Mouse (Mus musculus) heart, embryonic 13.5 days (tissue): Measurements from ENCODE around the gene Vmn2r94. TPM values are rescaled to one million over a fixed set of nuclear protein-coding genes. Genes with fewer than 3 reads are reported as not detected.

Source experiments
- ATAC-seq: fragments of 200-750 bp; cut with Nextera tagmentation; 2 replicates; pipeline ENCODE4 v1.8.0; 2017; ENCODE audit warnings: moderate TSS enrichment; ENCODE audit not compliant: insufficient number of reproducible peaks, low FRiP score, low TSS enrichment; ENCODE audit errors: extremely low read depth
- H3K27ac ChIP-seq: fragments of 300-500 bp; sonication (generic); replicated peaks from 2 replicates; pipeline ENCODE4 v1.5.1; 2015; ENCODE audit warnings: moderate library complexity, mild to moderate bottlenecking, inconsistent platforms
- H3K27me3 ChIP-seq: fragments of 300-500 bp; sonication (generic); replicated peaks from 2 replicates; pipeline ENCODE4 v1.6.1; 2015; ENCODE audit warnings: mild to moderate bottlenecking, inconsistent platforms
- H3K36me3 ChIP-seq: fragments of 300-500 bp; sonication (generic); 2 replicates; pipeline ENCODE4 v1.6.1; 2015; ENCODE audit warnings: mild to moderate bottlenecking, inconsistent platforms
- H3K4me1 ChIP-seq: fragments of 300-500 bp; sonication (generic); 2 replicates; pipeline ENCODE4 v1.6.1; 2015; ENCODE audit warnings: inconsistent platforms
- H3K4me2 ChIP-seq: fragments of 300-500 bp; sonication (generic); 2 replicates; pipeline ENCODE4 v1.6.1; 2015; ENCODE audit warnings: inconsistent platforms, mild to moderate bottlenecking, moderate library complexity
- H3K4me3 ChIP-seq: fragments of 300-500 bp; sonication (generic); 2 replicates; pipeline ENCODE4 v1.5.1; 2015; ENCODE audit warnings: moderate library complexity, mild to moderate bottlenecking, inconsistent platforms
- H3K9ac ChIP-seq: fragments of 300-500 bp; sonication (generic); 2 replicates; pipeline ENCODE4 v1.6.1; 2015; ENCODE audit warnings: inconsistent platforms, mild to moderate bottlenecking, moderate library complexity
- H3K9me3 ChIP-seq: fragments of 300-500 bp; sonication (generic); 2 replicates; pipeline ENCODE4 v1.6.1; 2016; ENCODE audit warnings: inconsistent platforms
- WGBS: fragments of 180-500 bp; shearing (Covaris S2); methylation state at CpG from one replicate; pipeline ENCODE4 v1.1.7; 2015; ENCODE audit warnings: mixed read lengths; 5-methylcytosine and 5-hydroxymethylcytosine counted together
- polyA plus RNA-seq: library from polyadenylated mRNA; unstranded; fragments of >200 nt; fragmentation: Nextera tagmentation; extraction: Ambion mirVana; gene quantifications from 2 replicates; pipeline ENCODE4 v1.2.1, GENCODE M21; 2015

Gene Vmn2r94
- not detected in 2 replicates for polyA plus RNA-seq

DNA sequence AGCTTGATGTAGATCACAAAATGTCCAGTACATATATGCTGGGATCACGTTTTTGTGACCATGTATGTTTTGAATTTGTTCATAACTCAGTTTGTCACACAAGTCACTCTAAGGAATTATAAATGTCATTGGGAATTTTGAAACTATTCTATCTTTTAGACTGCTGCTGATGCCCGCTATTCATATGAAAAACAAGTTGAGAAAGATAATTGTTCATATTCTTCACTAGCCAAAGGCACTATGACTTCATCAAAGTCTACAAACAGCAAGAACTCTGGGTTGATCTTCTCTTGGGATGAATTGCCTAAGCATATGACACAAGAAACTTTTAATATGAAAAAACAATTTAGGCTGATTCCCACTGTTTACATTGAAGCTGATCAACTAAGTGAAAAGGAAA is at the start of gene Vmn2r94:
Vmn2r94 (minus strand) TSS at position 101 of the 400 bp plus-strand sequence.
- Histone ChIP-seq H3K9me3 (peaks cover 19% of the 10 kb centered on the region; the same call in 1 of the 2 replicates), H3K9ac (no peak within 1 kb of the TSS), H3K4me2 (no peak within 1 kb of the TSS), H3K4me3 (no peak within 1 kb of the TSS), H3K4me1 (no peaks in the 10 kb centered on the region), H3K36me3 (no peaks in the 10 kb centered on the region), H3K27ac (no peak within 1 kb of the TSS), H3K27me3 (no peaks in the 10 kb centered on the region)
- no peak for ATAC-seq
- WGBS = 45% methylated on average over 2 of the region's 2 CpGs

DNA sequence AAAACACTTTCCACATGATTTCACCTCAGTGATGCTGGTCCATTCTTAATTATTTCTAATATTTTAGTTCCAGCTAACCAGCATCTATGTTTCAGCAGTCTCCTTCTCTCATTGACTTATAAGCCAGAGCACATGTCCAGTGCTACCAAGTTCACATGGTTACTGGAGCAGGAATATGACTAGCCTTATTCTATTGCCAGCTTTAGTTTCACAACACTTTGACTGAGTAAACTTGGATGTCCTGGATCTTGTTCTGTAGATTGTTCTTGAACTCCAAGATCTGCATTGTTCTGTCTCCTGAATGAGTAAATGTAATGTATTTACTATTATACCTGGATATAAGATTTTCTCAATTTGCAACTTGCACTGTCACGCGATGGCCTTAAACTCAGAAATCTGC is 45.5 kb upstream of the Vmn2r94 start:
- no peaks in the 10 kb centered on the region for H3K27me3 ChIP-seq
- no peak for ATAC-seq
- no peaks in the 10 kb centered on the region for H3K36me3 ChIP-seq
- peaks cover 14% of the 10 kb centered on the region for H3K9me3 ChIP-seq
- no peaks in the 10 kb centered on the region for H3K4me1 ChIP-seq
- no peak overlapping the region for H3K4me2 ChIP-seq
- H3K4me3 ChIP-seq = no peak overlapping the region
- H3K9ac ChIP-seq = no peak overlapping the region
- 92% methylated on average over 2 of the region's 2 CpGs for WGBS
- no peak overlapping the region for H3K27ac ChIP-seq

GRCm38 (mm10) chr17:18297799-18298198 is 20.2 kb upstream of the Vmn2r94 start, which contains the start of gene Vmn2r93:
TSS of gene Vmn2r93 (plus strand) at chr17:18298099.
- ATAC-seq = no peak
- H3K36me3 ChIP-seq = no peaks in the 10 kb centered on the region
- no peak within 1 kb of the TSS for H3K4me3 ChIP-seq
- no peak within 1 kb of the TSS for H3K4me2 ChIP-seq
- no peak within 1 kb of the TSS for H3K27ac ChIP-seq
- no peak within 1 kb of the TSS for H3K9ac ChIP-seq
- no peaks in the 10 kb centered on the region for H3K4me1 ChIP-seq
- 41% methylated on average over 1 of the region's 1 CpGs for WGBS
- peaks cover 6% of the 10 kb centered on the region for H3K9me3 ChIP-seq
- no peaks in the 10 kb centered on the region for H3K27me3 ChIP-seq

DNA sequence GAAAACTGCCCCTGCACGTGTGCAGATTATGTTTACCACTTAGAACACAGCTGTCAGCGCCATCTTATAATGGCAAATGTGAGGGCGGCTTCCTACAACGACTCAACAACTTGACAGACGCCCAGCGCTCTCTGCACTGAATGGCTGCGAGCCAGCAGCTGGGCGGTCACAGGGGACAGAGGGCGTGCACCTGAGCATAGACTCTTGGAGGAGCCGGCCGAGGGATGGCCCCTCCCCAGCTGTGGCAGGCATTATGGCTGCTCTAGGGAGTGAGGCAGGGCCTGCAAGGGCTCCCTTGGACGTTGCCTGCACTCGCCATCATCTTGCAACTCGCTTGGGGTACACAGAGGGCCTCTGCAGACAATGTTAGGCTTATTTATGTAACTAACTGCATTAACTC is 40.6 kb downstream of the Vmn2r94 start:
- H3K27ac ChIP-seq = no peak overlapping the region
- no peaks in the 10 kb centered on the region for H3K4me1 ChIP-seq
- no peak for ATAC-seq
- H3K36me3 ChIP-seq = no peaks in the 10 kb centered on the region
- H3K9me3 ChIP-seq = peaks cover 18% of the 10 kb centered on the region
- no peaks in the 10 kb centered on the region for H3K27me3 ChIP-seq
- H3K4me3 ChIP-seq = no peak overlapping the region
- H3K4me2 ChIP-seq = no peak overlapping the region
- H3K9ac ChIP-seq = no peak overlapping the region
- WGBS = 70% methylated on average over 14 of the region's 14 CpGs

GRCm38 (mm10) chr17:18231996-18232395 is 45.6 kb downstream of the Vmn2r94 start:
- Histone ChIP-seq H3K4me2 (no peak overlapping the region), H3K4me1 (no peaks in the 10 kb centered on the region), H3K27me3 (no peaks in the 10 kb centered on the region), H3K4me3 (no peak overlapping the region), H3K9me3 (peaks cover 17% of the 10 kb centered on the region; the same call in 1 of the 2 replicates), H3K27ac (no peak overlapping the region), H3K9ac (no peak overlapping the region), H3K36me3 (no peaks in the 10 kb centered on the region)
- no peak for ATAC-seq
- WGBS = 60% methylated on average over 2 of the region's 2 CpGs

DNA sequence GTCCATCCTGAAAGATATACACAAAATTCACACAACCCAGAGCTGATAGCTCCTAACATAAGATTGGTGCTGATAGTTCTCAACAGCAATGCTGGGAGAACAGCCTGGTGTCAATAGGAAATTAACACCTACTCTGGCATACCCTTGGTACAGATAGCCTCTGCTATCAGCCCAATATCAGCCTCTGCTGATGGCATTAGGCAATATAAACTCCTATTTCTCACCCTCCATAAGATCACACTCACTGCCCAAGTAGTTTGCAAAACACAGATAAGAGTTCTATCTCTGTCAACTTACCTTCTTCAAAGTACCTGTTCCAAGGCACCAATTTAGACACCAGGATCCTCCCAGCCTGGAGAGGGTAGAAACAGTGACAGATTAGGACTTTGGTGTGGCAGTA is 56.3 kb downstream of the Vmn2r94 start:
- H3K27ac ChIP-seq = no peak overlapping the region

More for the DNA sequence above, 56.3 kb downstream of the Vmn2r94 start:
- no peak overlapping the region for H3K9ac ChIP-seq
- H3K9me3 ChIP-seq = peaks cover 20% of the 10 kb centered on the region
- no peak overlapping the region for H3K4me3 ChIP-seq
- no peaks in the 10 kb centered on the region for H3K27me3 ChIP-seq
- H3K4me1 ChIP-seq = no peaks in the 10 kb centered on the region
- H3K4me2 ChIP-seq = no peak overlapping the region
- H3K36me3 ChIP-seq = no peaks in the 10 kb centered on the region
- no peak for ATAC-seq

Other genes starting within 250 kb of the Vmn2r94 start
- not detected in 2 replicates for gene Vmn2r124, start 228.3 kb downstream of the Vmn2r94 start, polyA plus RNA-seq
- not detected in 2 replicates for gene Vmn2r91, start 192.7 kb downstream of the Vmn2r94 start, polyA plus RNA-seq
- not detected in 2 replicates for gene Vmn2r92, start 125.9 kb downstream of the Vmn2r94 start, polyA plus RNA-seq
- not detected in 2 replicates for gene Vmn2r93, start 20.3 kb upstream of the Vmn2r94 start, polyA plus RNA-seq
- not detected in 2 replicates for gene Vmn2r95, start 146.3 kb upstream of the Vmn2r94 start, polyA plus RNA-seq